Comparison of ENCODE assay signal across 8 mouse cellular contexts in genomic region chr17:47294091-47294534, GRCm38 (mm10).
DNase-seq lines count a peak whose midpoint lies in the region; ATAC-seq lines count a peak whose summit lies in the region.

No protein-coding gene starts in this region.

- no peak overlapping the region for H3K4me3 ChIP-seq in hindbrain, embryonic 16.5 days (ENCODE audit: low read length)
- no peak overlapping the region for H3K4me3 ChIP-seq in hindbrain, embryonic 13.5 days
- H3K4me3 ChIP-seq in heart, embryonic 15.5 days, result no peak overlapping the region
- H3K4me3 ChIP-seq in liver, embryonic 15.5 days (replicated peaks), result no peak overlapping the region

- WGBS in hindbrain, embryonic 16.5 days, result 53% methylated on average over 5 of the region's 5 CpGs
- WGBS in hindbrain, embryonic 13.5 days, result 62% methylated on average over 5 of the region's 5 CpGs
- WGBS in heart, embryonic 15.5 days, result 24% methylated on average over 5 of the region's 5 CpGs
- WGBS in liver, embryonic 15.5 days (ENCODE audit: insufficient replicate concordance), result 22% methylated on average over 5 of the region's 5 CpGs

- H3K4me1 ChIP-seq in hindbrain, embryonic 16.5 days (ENCODE audit: control insufficient read depth, insufficient read depth, low read depth, low read length), result no peaks in the 10 kb centered on the region
- peaks cover 21% of the 10 kb centered on the region for H3K4me1 ChIP-seq in hindbrain, embryonic 13.5 days (replicated peaks)
- H3K4me1 ChIP-seq in heart, embryonic 15.5 days (replicated peaks), result peaks cover 32% of the 10 kb centered on the region
- H3K4me1 ChIP-seq in liver, embryonic 15.5 days (replicated peaks), result peaks cover 27% of the 10 kb centered on the region

- no peaks in the 10 kb centered on the region for H3K27me3 ChIP-seq in hindbrain, embryonic 16.5 days (replicated peaks; ENCODE audit: control insufficient read depth, insufficient read depth, low read length)
- H3K27me3 ChIP-seq in hindbrain, embryonic 13.5 days, result no peaks in the 10 kb centered on the region
- no peaks in the 10 kb centered on the region for H3K27me3 ChIP-seq in heart, embryonic 15.5 days
- no peaks in the 10 kb centered on the region for H3K27me3 ChIP-seq in liver, embryonic 15.5 days

- no peak overlapping the region for H3K9ac ChIP-seq in hindbrain, embryonic 16.5 days (ENCODE audit: low read depth, low read length)
- no peak overlapping the region for H3K9ac ChIP-seq in hindbrain, embryonic 13.5 days
- H3K9ac ChIP-seq in heart, embryonic 15.5 days, result no peak overlapping the region
- no peak overlapping the region for H3K9ac ChIP-seq in liver, embryonic 15.5 days

- DNase-seq in retina, embryonic 14.5 days (ENCODE audit: low spot score), result peak; percentile 52
- DNase-seq in cerebellum, adult 11 months, result no peak
- no peak for DNase-seq in thymus, adult 18-20 months

- H3K36me3 ChIP-seq in hindbrain, embryonic 16.5 days (ENCODE audit: control insufficient read depth, insufficient read depth, low read length), result no peaks in the 10 kb centered on the region
- H3K36me3 ChIP-seq in hindbrain, embryonic 13.5 days, result 0 out of 2 replicates have a peak, but pooled peaks cover 3% of the 10 kb centered on the region
- no peaks in the 10 kb centered on the region for H3K36me3 ChIP-seq in heart, embryonic 15.5 days
- no peaks in the 10 kb centered on the region for H3K36me3 ChIP-seq in liver, embryonic 15.5 days (replicated peaks)

- no peaks in the 10 kb centered on the region for H3K9me3 ChIP-seq in hindbrain, embryonic 16.5 days (ENCODE audit: control insufficient read depth, low read length)
- H3K9me3 ChIP-seq in hindbrain, embryonic 13.5 days, result no peaks in the 10 kb centered on the region
- H3K9me3 ChIP-seq in heart, embryonic 15.5 days (replicated peaks), result no peaks in the 10 kb centered on the region
- H3K9me3 ChIP-seq in liver, embryonic 15.5 days (replicated peaks), result no peaks in the 10 kb centered on the region

- H3K4me2 ChIP-seq in hindbrain, embryonic 16.5 days (ENCODE audit: low read length), result no peak overlapping the region
- no peak overlapping the region for H3K4me2 ChIP-seq in hindbrain, embryonic 13.5 days
- no peak overlapping the region for H3K4me2 ChIP-seq in heart, embryonic 15.5 days
- no peak overlapping the region for H3K4me2 ChIP-seq in liver, embryonic 15.5 days

- ATAC-seq in hindbrain, embryonic 16.5 days, result 0 out of 2 replicates have a peak, but pooled peaks have one; percentile 40
- ATAC-seq in hindbrain, embryonic 13.5 days (ENCODE audit: low FRiP score), result no peak
- peak; percentile 77 for ATAC-seq in common myeloid progenitor, adult 5-6 weeks (replicated peaks; ENCODE audit: low read depth, poor library complexity, severe bottlenecking)
- ATAC-seq in heart, embryonic 15.5 days (replicated peaks; ENCODE audit: insufficient number of reproducible peaks, insufficient read depth, low FRiP score, low read depth), result peak; percentile 58
- ATAC-seq in liver, embryonic 15.5 days (ENCODE audit: insufficient read depth), result no peak

- no peak overlapping the region for H3K27ac ChIP-seq in hindbrain, embryonic 16.5 days (ENCODE audit: low read depth, low read length)
- H3K27ac ChIP-seq in hindbrain, embryonic 13.5 days, result no peak overlapping the region
- H3K27ac ChIP-seq in heart, embryonic 15.5 days, result peak overlapping the region; percentile 74
- 0 out of 2 replicates have a peak overlapping the region, but pooled peaks have one; percentile 14 for H3K27ac ChIP-seq in liver, embryonic 15.5 days (replicated peaks)

Comparison
In these comparisons a context has a peak if more than half of its experiments do, and no peak if none do; other contexts are left out.
1. ATAC-seq: peak in hindbrain, embryonic 16.5 days (single experiment), common myeloid progenitor, adult 5-6 weeks (single experiment) and heart, embryonic 15.5 days (single experiment); none in hindbrain, embryonic 13.5 days (single experiment) and liver, embryonic 15.5 days (single experiment).
2. H3K27ac ChIP-seq: peak in heart, embryonic 15.5 days (single experiment) and liver, embryonic 15.5 days (single experiment); none in hindbrain, embryonic 16.5 days (single experiment) and hindbrain, embryonic 13.5 days (single experiment).